Mouse (Mus musculus) B cell, adult 2 months (primary cell): ENCODE results near the gene Pla2g4e.

Experiments used
- DNase-seq, 2 experiments: peaks; one replicate each; pipeline ENCODE4 v3.0.0; 2022

Gene Pla2g4e

GRCm38 (mm10) chr2:120235947-120236640, 9.0 kb downstream of the Pla2g4e start:
- no peak for DNase-seq

- DNase-seq: no peak
Observed at GRCm38 (mm10) chr2:120235381-120235780, 9.8 kb downstream of the Pla2g4e start.

GRCm38 (mm10) chr2:120231642-120232041, 13.5 kb downstream of the Pla2g4e start:
- no peak for DNase-seq

GRCm38 (mm10) chr2:120214600-120214999, 30.5 kb downstream of the Pla2g4e start:
- no peak for DNase-seq

- DNase-seq: no peak
Observed at GRCm38 (mm10) chr2:120211448-120211847, 33.7 kb downstream of the Pla2g4e start.

- no peak for DNase-seq
Observed at GRCm38 (mm10) chr2:120207926-120208325, 37.2 kb downstream of the Pla2g4e start.

GRCm38 (mm10) chr2:120207028-120207427, 38.1 kb downstream of the Pla2g4e start:
- DNase-seq: no peak

- no peak for DNase-seq
Observed at GRCm38 (mm10) chr2:120203742-120204141, 41.4 kb downstream of the Pla2g4e start.

GRCm38 (mm10) chr2:120200077-120200476, 45.1 kb downstream of the Pla2g4e start:
- no peak for DNase-seq

GRCm38 (mm10) chr2:120188174-120188573, 57.0 kb downstream of the Pla2g4e start:
- DNase-seq: no peak

- DNase-seq: no peak
Observed at GRCm38 (mm10) chr2:120187583-120187982, 57.6 kb downstream of the Pla2g4e start.

GRCm38 (mm10) chr2:120185527-120186276, 59.4 kb downstream of the Pla2g4e start:
- no peak for DNase-seq

- no peak for DNase-seq
Observed at GRCm38 (mm10) chr2:120178936-120179335, 66.2 kb downstream of the Pla2g4e start.

GRCm38 (mm10) chr2:120173718-120174117, 71.4 kb downstream of the Pla2g4e start:
- DNase-seq: peak; percentile 70

GRCm38 (mm10) chr2:120171362-120171761, 73.8 kb downstream of the Pla2g4e start:
- no peak for DNase-seq

GRCm38 (mm10) chr2:120170726-120171125, 74.4 kb downstream of the Pla2g4e start:
- peak; percentile 68 to 71 for DNase-seq

GRCm38 (mm10) chr2:120169382-120169781, 75.8 kb downstream of the Pla2g4e start:
- DNase-seq: peak in 1 of 2 experiments; percentile 18

- no peak for DNase-seq
Observed at GRCm38 (mm10) chr2:120167763-120168162, 77.4 kb downstream of the Pla2g4e start.

GRCm38 (mm10) chr2:120165474-120165873, 79.7 kb downstream of the Pla2g4e start:
- no peak for DNase-seq

- DNase-seq: no peak
Observed at GRCm38 (mm10) chr2:120159434-120159833, 85.7 kb downstream of the Pla2g4e start.

GRCm38 (mm10) chr2:120158846-120159245, 86.3 kb downstream of the Pla2g4e start:
- no peak for DNase-seq

- DNase-seq: peak; percentile 34 to 42
Observed at GRCm38 (mm10) chr2:120158016-120158415, 87.1 kb downstream of the Pla2g4e start.

- peak; percentile 44 to 48 for DNase-seq
Observed at GRCm38 (mm10) chr2:120157606-120158005, 87.5 kb downstream of the Pla2g4e start.

GRCm38 (mm10) chr2:120154361-120154894, 90.7 kb downstream of the Pla2g4e start, which contains the start of gene Ehd4:
Gene Ehd4 (minus strand): TSS chr2:120154606.
- DNase-seq: peak; percentile 98
